In the genomic region with DNA sequence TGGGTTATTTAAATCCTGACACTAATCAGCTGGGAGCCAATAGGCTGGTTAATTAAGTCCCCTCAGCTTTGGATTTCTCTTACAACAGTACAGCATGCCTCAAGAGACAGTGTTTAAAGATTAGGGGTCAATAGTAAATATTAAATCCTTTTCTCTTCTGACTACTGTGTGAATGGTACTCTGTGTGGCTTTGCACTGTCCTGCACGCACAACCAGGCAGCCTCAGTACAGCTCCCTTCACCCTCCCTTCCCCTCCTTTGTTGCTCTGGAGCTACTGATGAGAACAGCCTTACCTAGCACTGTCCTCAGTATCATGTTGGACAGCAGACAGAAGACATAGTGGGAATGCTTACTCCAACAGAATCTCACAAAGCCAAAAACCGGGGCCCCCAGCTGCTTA, we compare ENCODE assay signal across 16 mouse cellular contexts. TPM values are rescaled to one million over a fixed set of nuclear protein-coding genes. Genes with fewer than 3 reads are reported as not detected.
DNase-seq lines count a peak whose midpoint lies in the region; ATAC-seq lines count a peak whose summit lies in the region.
"Had no signal": no experiment of that assay in that cellular context is flagged by ENCODE, and none has a peak within 500 bp of the region (broad histone marks: within the 10 kb centered on the region; RNA-seq: fewer than 3 reads in every experiment).

No protein-coding gene starts in this region.

- no peak overlapping the region for H3K27ac ChIP-seq in hindbrain, embryonic 12.5 days
- H3K27ac ChIP-seq in hindbrain, embryonic 16.5 days (ENCODE audit: low read depth, low read length) = no peak overlapping the region
- H3K27ac ChIP-seq in forebrain, embryonic 15.5 days (replicated peaks) = no peak overlapping the region
- H3K27ac ChIP-seq in neural tube, embryonic 15.5 days (replicated peaks) = peak overlapping the region; percentile 46; the same call in 1 of the 2 replicates
- H3K27ac ChIP-seq: intestine, embryonic 15.5 days; kidney, postnatal 0 days; liver, embryonic 15.5 days had no signal

- H3K9ac ChIP-seq in hindbrain, embryonic 12.5 days = no peak overlapping the region
- no peak overlapping the region for H3K9ac ChIP-seq in hindbrain, embryonic 16.5 days (ENCODE audit: low read depth, low read length)
- no peak overlapping the region for H3K9ac ChIP-seq in forebrain, embryonic 15.5 days (replicated peaks)
- H3K9ac ChIP-seq in neural tube, embryonic 15.5 days (replicated peaks) = no peak overlapping the region
- H3K9ac ChIP-seq: intestine, embryonic 15.5 days; liver, embryonic 15.5 days had no signal

- peak; percentile 26; the same call in 1 of the 2 replicates for ATAC-seq in hindbrain, embryonic 12.5 days (ENCODE audit: low FRiP score)
- ATAC-seq in hindbrain, embryonic 16.5 days = no peak; the same call in 1 of the 2 replicates
- ATAC-seq in forebrain, embryonic 15.5 days (replicated peaks) = 0 out of 2 replicates have a peak, but pooled peaks have one; percentile 11
- peak; percentile 52; the same call in 1 of the 2 replicates for ATAC-seq in neural tube, embryonic 15.5 days (ENCODE audit: low FRiP score)
- ATAC-seq: intestine, embryonic 15.5 days had no signal

- H3K9me3 ChIP-seq in hindbrain, embryonic 12.5 days (replicated peaks) = no peaks in the 10 kb centered on the region
- H3K9me3 ChIP-seq in hindbrain, embryonic 16.5 days (ENCODE audit: control insufficient read depth, low read length) = 0 out of 2 replicates have a peak, but pooled peaks cover 3% of the 10 kb centered on the region
- H3K9me3 ChIP-seq in forebrain, embryonic 15.5 days = no peaks in the 10 kb centered on the region
- H3K9me3 ChIP-seq in neural tube, embryonic 15.5 days (replicated peaks) = no peaks in the 10 kb centered on the region
- H3K9me3 ChIP-seq: intestine, embryonic 15.5 days; liver, embryonic 15.5 days had no signal

- H3K4me2 ChIP-seq in hindbrain, embryonic 12.5 days (replicated peaks) = no peak overlapping the region
- H3K4me2 ChIP-seq in hindbrain, embryonic 16.5 days (ENCODE audit: low read length) = no peak overlapping the region
- H3K4me2 ChIP-seq in forebrain, embryonic 15.5 days (replicated peaks) = no peak overlapping the region
- no peak overlapping the region for H3K4me2 ChIP-seq in neural tube, embryonic 15.5 days
- H3K4me2 ChIP-seq: heart, embryonic 11.5 days; liver, embryonic 15.5 days had no signal

- peak; percentile 40 for DNase-seq in retina, adult 2 months (ENCODE audit: low read depth, low spot score)
- no peak for DNase-seq in retina, embryonic 14.5 days (ENCODE audit: low spot score)
- no peak for DNase-seq in adrenal gland, adult 2 months
- no peak for DNase-seq in adrenal gland, postnatal 4 days (ENCODE audit: low spot score in 2 of 2)
- DNase-seq: cerebellum, adult 9-10 months; gastrocnemius, postnatal 25 days; heart, postnatal 36 days had no signal

- H3K4me1 ChIP-seq in hindbrain, embryonic 12.5 days = peaks cover 14% of the 10 kb centered on the region
- peaks cover 4% of the 10 kb centered on the region for H3K4me1 ChIP-seq in hindbrain, embryonic 16.5 days (ENCODE audit: control insufficient read depth, insufficient read depth, low read depth, low read length)
- 0 out of 2 replicates have a peak, but pooled peaks cover 6% of the 10 kb centered on the region for H3K4me1 ChIP-seq in forebrain, embryonic 15.5 days
- H3K4me1 ChIP-seq in neural tube, embryonic 15.5 days = peaks cover 17% of the 10 kb centered on the region; the same call in 1 of the 2 replicates

- WGBS in hindbrain, embryonic 12.5 days = 72% methylated on average over 2 of the region's 2 CpGs
- WGBS in hindbrain, embryonic 16.5 days = 63% methylated on average over 2 of the region's 2 CpGs
- 52% methylated on average over 2 of the region's 2 CpGs for WGBS in forebrain, embryonic 15.5 days
- 57% methylated on average over 2 of the region's 2 CpGs for WGBS in neural tube, embryonic 15.5 days

- no peaks in the 10 kb centered on the region for H3K36me3 ChIP-seq in hindbrain, embryonic 12.5 days
- no peaks in the 10 kb centered on the region for H3K36me3 ChIP-seq in hindbrain, embryonic 16.5 days (ENCODE audit: control insufficient read depth, insufficient read depth, low read length)
- no peaks in the 10 kb centered on the region for H3K36me3 ChIP-seq in forebrain, embryonic 15.5 days
- H3K36me3 ChIP-seq in neural tube, embryonic 15.5 days = no peaks in the 10 kb centered on the region
- H3K36me3 ChIP-seq: intestine, embryonic 15.5 days; liver, embryonic 15.5 days had no signal

- no peak overlapping the region for H3K4me3 ChIP-seq in hindbrain, embryonic 12.5 days
- no peak overlapping the region for H3K4me3 ChIP-seq in hindbrain, embryonic 16.5 days (ENCODE audit: low read length)
- H3K4me3 ChIP-seq in forebrain, embryonic 15.5 days = no peak overlapping the region
- H3K4me3 ChIP-seq in neural tube, embryonic 15.5 days (replicated peaks) = no peak overlapping the region
- H3K4me3 ChIP-seq: intestine, embryonic 15.5 days; liver, embryonic 15.5 days had no signal

- no peaks in the 10 kb centered on the region for H3K27me3 ChIP-seq in hindbrain, embryonic 12.5 days
- H3K27me3 ChIP-seq in hindbrain, embryonic 16.5 days (replicated peaks; ENCODE audit: control insufficient read depth, insufficient read depth, low read length) = no peaks in the 10 kb centered on the region
- H3K27me3 ChIP-seq in forebrain, embryonic 15.5 days = no peaks in the 10 kb centered on the region
- H3K27me3 ChIP-seq in neural tube, embryonic 15.5 days (replicated peaks) = no peaks in the 10 kb centered on the region
- H3K27me3 ChIP-seq: intestine, embryonic 15.5 days; liver, embryonic 15.5 days had no signal

RNA-seq across cellular contexts. Expression of a gene that starts 56.9 kb away (rescaled TPM):
- 0.12 TPM in 1 of 2 replicates, not detected in the other for polyA plus RNA-seq in hindbrain, embryonic 12.5 days (2016; fragmentation: Nextera tagmentation; extraction: Ambion mirVana)
- 0.22 and 0.23 TPM in 2 replicates for polyA plus RNA-seq in hindbrain, embryonic 16.5 days (2015; fragmentation: Nextera tagmentation; extraction: Ambion mirVana)
- not detected in 2 replicates for polyA plus RNA-seq in forebrain, embryonic 15.5 days (2015; fragmentation: Nextera tagmentation; extraction: Ambion mirVana)
- 0.13 and 2.5 TPM in 2 replicates for polyA plus RNA-seq in neural tube, embryonic 15.5 days (2015; fragmentation: Nextera tagmentation; extraction: Ambion mirVana)
- under 1 TPM in 1 of 2 experiments, not detected in 1; 0.14 TPM for total RNA-seq in adrenal gland, adult 2 months (2021)
- polyA plus RNA-seq in adrenal gland, adult 2 months (2012; rRNA removed) = not detected in 2 replicates
- total RNA-seq in adrenal gland, postnatal 4 days (2021) = under 1 TPM; 0.25 TPM
- total RNA-seq: layer of hippocampus, adult 18-20 months had no signal

RNA-seq across cellular contexts. Expression of a gene that starts 58.8 kb away (rescaled TPM):
- 6.5 and 7.8 TPM in 2 replicates for polyA plus RNA-seq in hindbrain, embryonic 12.5 days (2016; fragmentation: Nextera tagmentation; extraction: Ambion mirVana)
- 8.4 and 9.8 TPM in 2 replicates for polyA plus RNA-seq in hindbrain, embryonic 16.5 days (2015; fragmentation: Nextera tagmentation; extraction: Ambion mirVana)
- 3.5 and 3.7 TPM in 2 replicates for polyA plus RNA-seq in forebrain, embryonic 15.5 days (2015; fragmentation: Nextera tagmentation; extraction: Ambion mirVana)
- polyA plus RNA-seq in neural tube, embryonic 15.5 days (2015; fragmentation: Nextera tagmentation; extraction: Ambion mirVana) = 8.8 and 11.5 TPM in 2 replicates
- total RNA-seq in adrenal gland, adult 2 months (2021) = 1 to 10 TPM; 2.9 to 3.1 TPM
- 0.26 and 0.51 TPM in 2 replicates for polyA plus RNA-seq in adrenal gland, adult 2 months (2012; rRNA removed)
- total RNA-seq in adrenal gland, postnatal 4 days (2021) = 1 to 10 TPM; 3.2 to 5.0 TPM
